ENCODE assay signal across 28 mouse cellular contexts in the genomic region with DNA sequence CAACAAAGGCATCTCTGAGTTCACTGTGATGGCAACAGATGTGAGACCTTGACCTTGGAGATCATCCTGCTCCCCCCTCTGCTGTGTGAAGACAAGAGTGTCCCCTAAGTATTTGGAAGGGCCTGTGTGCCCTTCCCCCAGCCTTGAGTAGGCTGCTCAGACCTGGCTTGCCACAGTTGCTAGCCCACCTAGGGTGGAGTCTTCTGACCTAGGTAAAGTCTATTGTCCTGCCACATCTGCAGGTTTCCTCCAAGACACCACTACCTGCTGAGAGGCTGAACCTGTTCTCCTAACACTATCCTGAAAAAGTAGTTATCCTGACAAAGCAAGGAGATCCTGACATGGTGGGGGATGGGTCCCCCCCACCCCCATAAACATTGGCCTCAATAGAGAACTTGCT.
"Had no signal": no experiment of that assay in that cellular context is flagged by ENCODE, and none has a peak within 500 bp of the region (broad histone marks: within the 10 kb centered on the region; RNA-seq: fewer than 3 reads in every experiment).

No protein-coding gene starts in this region.

- H3K27me3 ChIP-seq: embryonic facial prominence, embryonic 12.5 days; embryonic facial prominence, embryonic 13.5 days; embryonic facial prominence, embryonic 15.5 days; forebrain, embryonic 12.5 days; forebrain, embryonic 13.5 days; forebrain, embryonic 15.5 days had no signal

- ATAC-seq: forebrain, embryonic 13.5 days; forebrain, embryonic 14.5 days; forebrain, embryonic 15.5 days; forebrain, embryonic 16.5 days; forebrain, postnatal 0 days had no signal

- H3K27ac ChIP-seq: embryonic facial prominence, embryonic 10.5 days; embryonic facial prominence, embryonic 12.5 days; embryonic facial prominence, embryonic 13.5 days; embryonic facial prominence, embryonic 15.5 days; forebrain, embryonic 10.5 days; forebrain, embryonic 12.5 days; forebrain, embryonic 13.5 days; forebrain, embryonic 15.5 days; gastrocnemius, adult 2 months; heart, adult 2 months; heart, embryonic 10.5 days had no signal

- H3K4me3 ChIP-seq: embryonic facial prominence, embryonic 10.5 days; embryonic facial prominence, embryonic 12.5 days; embryonic facial prominence, embryonic 13.5 days; embryonic facial prominence, embryonic 15.5 days; erythroblast, embryonic 14.5 days; forebrain, embryonic 10.5 days; forebrain, embryonic 12.5 days; forebrain, embryonic 13.5 days; forebrain, embryonic 15.5 days; gastrocnemius, adult 2 months; heart, adult 2 months; heart, embryonic 10.5 days had no signal

- H3K9ac ChIP-seq: embryonic facial prominence, embryonic 12.5 days; embryonic facial prominence, embryonic 13.5 days; embryonic facial prominence, embryonic 15.5 days; forebrain, embryonic 12.5 days; forebrain, embryonic 13.5 days; forebrain, embryonic 15.5 days; forebrain, postnatal 0 days had no signal

- H3K36me3 ChIP-seq: embryonic facial prominence, embryonic 10.5 days; embryonic facial prominence, embryonic 12.5 days; embryonic facial prominence, embryonic 13.5 days; embryonic facial prominence, embryonic 15.5 days; forebrain, embryonic 10.5 days; forebrain, embryonic 12.5 days; forebrain, embryonic 15.5 days; heart, embryonic 10.5 days had no signal

- H3K9me3 ChIP-seq: embryonic facial prominence, embryonic 10.5 days; embryonic facial prominence, embryonic 12.5 days; embryonic facial prominence, embryonic 13.5 days; embryonic facial prominence, embryonic 15.5 days; forebrain, embryonic 10.5 days; forebrain, embryonic 12.5 days; forebrain, embryonic 13.5 days; forebrain, embryonic 15.5 days; heart, embryonic 10.5 days had no signal

- H3K4me1 ChIP-seq: embryonic facial prominence, embryonic 10.5 days; embryonic facial prominence, embryonic 12.5 days; embryonic facial prominence, embryonic 13.5 days; embryonic facial prominence, embryonic 15.5 days; forebrain, embryonic 10.5 days; forebrain, embryonic 12.5 days; forebrain, embryonic 13.5 days; forebrain, embryonic 15.5 days; heart, embryonic 10.5 days had no signal

- DNase-seq: cerebellum, adult 9-11 months; cerebellum, postnatal 10 days; cerebellum, postnatal 14 days; cerebellum, postnatal 25 days; cerebellum, postnatal 36 days; embryo, embryonic 11 days; forebrain, postnatal 0 days; gastrocnemius, adult 2 months; gastrocnemius, postnatal 10 days; gastrocnemius, postnatal 14 days; gastrocnemius, postnatal 25 days; gastrocnemius, postnatal 36 days; heart, adult 11 months; heart, adult 18-20 months; heart, adult 2 months had no signal

- H3K4me2 ChIP-seq: embryonic facial prominence, embryonic 12.5 days; embryonic facial prominence, embryonic 13.5 days; embryonic facial prominence, embryonic 15.5 days; forebrain, embryonic 12.5 days; forebrain, embryonic 13.5 days; forebrain, embryonic 15.5 days; heart, embryonic 11.5 days had no signal
